Mouse (Mus musculus) ES-E14 (cell line): ENCODE data around the gene Krtap6-5. TPM values are rescaled to one million over a fixed set of nuclear protein-coding genes. Genes with fewer than 3 reads are reported as not detected.

Source experiments
- DNase-seq: peaks from one replicate; pipeline ENCODE4 v3.0.0-alpha.2; 2013; ENCODE audit warnings: low read depth, low spot score
- H3K27ac ChIP-seq: 2 replicates; pipeline ENCODE4 v1.5.1; 2012; ENCODE audit warnings: low read depth, mild to moderate bottlenecking, low read length, moderate library complexity, mixed read lengths; ENCODE audit not compliant: poor library complexity, insufficient read depth, severe bottlenecking
- H3K36me3 ChIP-seq: 2 replicates; pipeline ENCODE4 v1.6.1; 2012; ENCODE audit warnings: mild to moderate bottlenecking, low read length, moderate library complexity, mixed read lengths; ENCODE audit not compliant: control insufficient read depth, poor library complexity, insufficient read depth, severe bottlenecking
- H3K4me1 ChIP-seq, 2 experiments: fragments of 150-350 bp in 1 of 2; sonication (generic) in 1 of 2; 2 replicates each; pipeline ENCODE4 v1.6.1; 2012; ENCODE audit warnings: low read length in 2 of 2, mild to moderate bottlenecking in 1 of 2, mixed read lengths in 1 of 2; ENCODE audit not compliant: control insufficient read depth in 2 of 2, insufficient read depth in 2 of 2, poor library complexity in 1 of 2
- H3K4me3 ChIP-seq, 2 experiments: fragments of 150-350 bp in 1 of 2; sonication (generic) in 1 of 2; 2 replicates each; pipeline ENCODE4 v1.5.1; 2012; ENCODE audit warnings: low read length in 2 of 2, low read depth in 1 of 2, mild to moderate bottlenecking in 1 of 2, mixed read lengths in 1 of 2; ENCODE audit not compliant: insufficient read depth in 1 of 2, poor library complexity in 1 of 2, severe bottlenecking in 1 of 2
- H3K9ac ChIP-seq: 2 replicates; pipeline ENCODE4 v1.6.1; 2012; ENCODE audit warnings: low read depth, mild to moderate bottlenecking, low read length, mixed read lengths; ENCODE audit not compliant: poor library complexity, insufficient read depth, severe bottlenecking
- H3K9me3 ChIP-seq: fragments of 150-350 bp; sonication (generic); 2 replicates; pipeline ENCODE4 v1.6.1; 2012; ENCODE audit warnings: low read depth, mild to moderate bottlenecking, low read length; ENCODE audit not compliant: control insufficient read depth, insufficient read depth
- CHD2 ChIP-seq: IDR thresholded peaks from 2 replicates; pipeline ENCODE4 v1.6.1; 2014; ENCODE audit warnings: mild to moderate bottlenecking, low read depth, low read length, inconsistent platforms
- HCFC1 ChIP-seq: IDR thresholded peaks from 2 replicates; pipeline ENCODE4 v1.6.1; 2012; ENCODE audit warnings: low read length, inconsistent platforms, borderline replicate concordance; ENCODE audit not compliant: insufficient read depth
- MAFK ChIP-seq: IDR thresholded peaks from 2 replicates; pipeline ENCODE4 v1.6.1; 2014; ENCODE audit warnings: mild to moderate bottlenecking, low read depth, low read length, inconsistent platforms; ENCODE audit not compliant: insufficient read depth
- ZC3H11A ChIP-seq: IDR thresholded peaks from 2 replicates; pipeline ENCODE4 v1.6.1; 2012; ENCODE audit warnings: low read depth, mild to moderate bottlenecking, inconsistent platforms, low read length, borderline replicate concordance
- ZNF384 ChIP-seq: IDR thresholded peaks from 2 replicates; pipeline ENCODE4 v1.6.1; 2012; ENCODE audit warnings: low read depth, low read length, inconsistent platforms
- in situ Hi-C, 2 experiments: fragments of 600-800 bp; cut with MboI; formaldehyde crosslinking; loops; one replicate each; pipeline ENCODE4 v1.15.1; 2025; ENCODE audit warnings: low sequenced_read_pairs in 2 of 2, inconsistent platforms in 1 of 2; ENCODE audit not compliant: unreplicated experiment in 2 of 2
- total RNA-seq: library from RNA; depleted of rRNA; stranded (reverse); fragments of 300-350 nt; gene quantifications from 2 replicates; pipeline ENCODE4 v1.2.3, GENCODE M21; 2012; rRNA removed

Krtap6-5 gene
- total RNA-seq, 1 experiment, result 0.80 TPM

GRCm38 (mm10) chr16:89013973-89014372 lies 33.7 kb downstream of the Krtap6-5 start:
- Histone ChIP-seq H3K27ac (no peak overlapping the region), H3K4me1 (0 out of 4 replicates have a peak, but pooled peaks cover 0 to 2% of the 10 kb centered on the region in 2 experiments), H3K36me3 (no peaks in the 10 kb centered on the region), H3K4me3 (no peak overlapping the region), H3K9ac (no peak overlapping the region), H3K9me3 (no peaks in the 10 kb centered on the region)
- DNase-seq, result no peak
- TF ChIP-seq CHD2 (no peak), MAFK (peak; percentile 70)
- in situ Hi-C loops, result no loop called here

DNA sequence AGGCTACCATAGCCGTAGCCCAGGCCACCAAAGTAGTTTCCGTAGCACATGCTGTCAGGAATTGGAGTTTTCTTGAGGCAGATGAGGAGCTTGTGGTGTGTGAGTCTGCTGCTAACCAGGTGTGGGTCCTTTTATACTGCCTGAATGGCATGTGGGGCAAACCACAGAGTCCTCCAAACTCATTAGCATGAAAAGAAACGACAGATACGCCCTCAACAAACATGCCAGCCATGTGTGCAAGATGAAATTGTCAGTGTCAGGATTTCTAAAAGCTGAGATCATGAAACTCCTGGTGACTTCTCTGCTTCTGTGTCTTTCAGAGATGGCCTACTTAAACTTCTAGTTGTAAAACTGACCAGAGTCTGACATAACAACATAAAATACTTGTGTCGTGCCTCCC lies 37.0 kb downstream of the Krtap6-5 start, which contains the start of gene Krtap22-2:
Gene Krtap22-2, minus strand, starts transcription at position 101 of the 400 bp plus-strand sequence.
- no peak within 1 kb of the TSS for H3K4me3 ChIP-seq
- H3K9ac ChIP-seq, result no peak within 1 kb of the TSS
- no peak for TF ChIP-seq HCFC1
- TF ChIP-seq CHD2, result no peak
- no peak for TF ChIP-seq ZNF384
- TF ChIP-seq MAFK, result no peak
- no peak for TF ChIP-seq ZC3H11A
- DNase-seq, result no peak
- H3K36me3 ChIP-seq, result no peaks in the 10 kb centered on the region
- in situ Hi-C loops, result no loop called here
- 0 out of 4 replicates have a peak, but pooled peaks cover 0 to 2% of the 10 kb centered on the region in 2 experiments for H3K4me1 ChIP-seq
- no peaks in the 10 kb centered on the region for H3K9me3 ChIP-seq
- H3K27ac ChIP-seq, result no peak within 1 kb of the TSS

Other genes with a start within 250 kb of the Krtap6-5 start
- gene Gm20741, start 235.7 kb downstream of the Krtap6-5 start, total RNA-seq, result not detected in 2 replicates
- not detected in 2 replicates for gene Krtap15, start 227.7 kb downstream of the Krtap6-5 start, total RNA-seq
- gene Krtap14, start 221.7 kb downstream of the Krtap6-5 start, total RNA-seq, result not detected in 2 replicates
- gene Krtap19-1, start 178.5 kb downstream of the Krtap6-5 start, total RNA-seq, result not detected in 2 replicates
- gene Krtap19-2, start 173.6 kb downstream of the Krtap6-5 start, total RNA-seq, result not detected in 2 replicates
- not detected in 2 replicates for gene Krtap19-3, start 169.8 kb downstream of the Krtap6-5 start, total RNA-seq
- not detected in 2 replicates for gene Krtap19-4, start 162.8 kb downstream of the Krtap6-5 start, total RNA-seq
- not detected in 2 replicates for gene Krtap19-5, start 151.4 kb downstream of the Krtap6-5 start, total RNA-seq
- not detected in 2 replicates for gene Krtap19-9b, start 115.6 kb downstream of the Krtap6-5 start, total RNA-seq
- not detected in 2 replicates for gene Krtap16-3, start 85.0 kb downstream of the Krtap6-5 start, total RNA-seq
- not detected in 2 replicates for gene Krtap22-2, start 37.1 kb downstream of the Krtap6-5 start, total RNA-seq
- not detected in 2 replicates for gene Gm10229, start 32.6 kb downstream of the Krtap6-5 start, total RNA-seq
- gene Krtap6-1, start 16.2 kb downstream of the Krtap6-5 start, total RNA-seq, result not detected in 2 replicates
- not detected in 2 replicates for gene Gm10228, start 6.4 kb downstream of the Krtap6-5 start, total RNA-seq
- gene 1110025L11Rik, start 16.1 kb upstream of the Krtap6-5 start, total RNA-seq, result not detected in 2 replicates
- gene Krtap6-3, start 36.1 kb upstream of the Krtap6-5 start, total RNA-seq, result not detected in 2 replicates
- gene Gm6358, start 93.0 kb upstream of the Krtap6-5 start, total RNA-seq, result not detected in 2 replicates
- gene Gm10061, start 103.2 kb upstream of the Krtap6-5 start, total RNA-seq, result not detected in 2 replicates
- gene Gm9789, start 110.1 kb upstream of the Krtap6-5 start, total RNA-seq, result not detected in 2 replicates
- gene Gm7735, start 121.6 kb upstream of the Krtap6-5 start, total RNA-seq, result not detected in 2 replicates
- gene 1110057P08Rik, start 126.9 kb upstream of the Krtap6-5 start, total RNA-seq, result not detected in 2 replicates
- not detected in 2 replicates for gene Krtap20-2, start 158.0 kb upstream of the Krtap6-5 start, total RNA-seq